Comparison of ENCODE assay signal across 21 mouse cellular contexts in genomic region chr1:180179840-180180239, GRCm38 (mm10). TPM values are rescaled to one million over a fixed set of nuclear protein-coding genes. Genes with fewer than 3 reads are reported as not detected.
A peak's percentile ranks its signal among the peaks of the same experiment; 100 is the strongest.
DNase-seq lines count a peak whose midpoint lies in the region; ATAC-seq lines count a peak whose summit lies in the region.
"Had no signal": no experiment of that assay in that cellular context is flagged by ENCODE, and none has a peak within 500 bp of the region (broad histone marks: within the 10 kb centered on the region; RNA-seq: fewer than 3 reads in every experiment).

No protein-coding gene starts in this region.

- no peaks in the 10 kb centered on the region for H3K36me3 ChIP-seq in heart, embryonic 13.5 days
- no peaks in the 10 kb centered on the region for H3K36me3 ChIP-seq in heart, embryonic 12.5 days
- H3K36me3 ChIP-seq in heart, embryonic 16.5 days (ENCODE audit: control insufficient read depth, insufficient read depth), result no peaks in the 10 kb centered on the region
- H3K36me3 ChIP-seq in forebrain, embryonic 12.5 days (replicated peaks), result no peaks in the 10 kb centered on the region
- H3K36me3 ChIP-seq: hindbrain, embryonic 13.5 days; limb, embryonic 13.5 days; midbrain, embryonic 12.5 days had no signal

- H3K9ac ChIP-seq in heart, embryonic 13.5 days, result no peak overlapping the region
- H3K9ac ChIP-seq in heart, embryonic 12.5 days, result no peak overlapping the region
- H3K9ac ChIP-seq in heart, embryonic 16.5 days (ENCODE audit: low read length), result peak overlapping the region; percentile 49; the same call in 1 of the 2 replicates
- H3K9ac ChIP-seq in forebrain, embryonic 12.5 days, result no peak overlapping the region
- H3K9ac ChIP-seq: hindbrain, embryonic 13.5 days; limb, embryonic 13.5 days; liver, embryonic 14.5 days; lung, embryonic 14.5 days; midbrain, embryonic 12.5 days had no signal

- 70% methylated on average over 2 of the region's 2 CpGs for WGBS in heart, embryonic 13.5 days
- WGBS in heart, embryonic 12.5 days, result 77% methylated on average over 2 of the region's 2 CpGs
- WGBS in heart, embryonic 16.5 days, result 51% methylated on average over 2 of the region's 2 CpGs
- WGBS in forebrain, embryonic 12.5 days, result 95% methylated on average over 2 of the region's 2 CpGs

- H3K27me3 ChIP-seq in heart, embryonic 13.5 days (replicated peaks), result no peaks in the 10 kb centered on the region
- H3K27me3 ChIP-seq in heart, embryonic 12.5 days (replicated peaks), result no peaks in the 10 kb centered on the region
- H3K27me3 ChIP-seq in heart, embryonic 16.5 days (ENCODE audit: control insufficient read depth, insufficient read depth, low read length), result no peaks in the 10 kb centered on the region
- H3K27me3 ChIP-seq in forebrain, embryonic 12.5 days, result no peaks in the 10 kb centered on the region
- H3K27me3 ChIP-seq: CH12.LX; hindbrain, embryonic 13.5 days; limb, embryonic 13.5 days; midbrain, embryonic 12.5 days; Patski had no signal

- no peak overlapping the region for H3K4me2 ChIP-seq in heart, embryonic 13.5 days
- no peak overlapping the region for H3K4me2 ChIP-seq in heart, embryonic 12.5 days
- H3K4me2 ChIP-seq in heart, embryonic 16.5 days (ENCODE audit: low read depth, low read length), result no peak overlapping the region
- no peak overlapping the region for H3K4me2 ChIP-seq in forebrain, embryonic 12.5 days
- H3K4me2 ChIP-seq: hindbrain, embryonic 13.5 days; limb, embryonic 13.5 days; lung, embryonic 14.5 days; midbrain, embryonic 12.5 days had no signal

- intact Hi-C loops in gastrocnemius, postnatal 14 days (cut with DNase I; ENCODE audit: low total_unique reads), result no loop called here

- H3K27ac ChIP-seq in heart, embryonic 13.5 days (replicated peaks), result peak overlapping the region; percentile 51
- no peak overlapping the region for H3K27ac ChIP-seq in heart, embryonic 12.5 days (ENCODE audit: poor library complexity, severe bottlenecking)
- H3K27ac ChIP-seq in heart, embryonic 16.5 days (ENCODE audit: low read length), result peak overlapping the region; percentile 84
- H3K27ac ChIP-seq in forebrain, embryonic 12.5 days, result no peak overlapping the region
- H3K27ac ChIP-seq: hindbrain, embryonic 13.5 days; limb, embryonic 13.5 days; liver, embryonic 14.5 days; midbrain, embryonic 12.5 days; stomach, postnatal 0 days had no signal

- peaks cover 21% of the 10 kb centered on the region for H3K4me1 ChIP-seq in heart, embryonic 13.5 days
- H3K4me1 ChIP-seq in heart, embryonic 12.5 days (replicated peaks), result peaks cover 12% of the 10 kb centered on the region
- peaks cover 17% of the 10 kb centered on the region for H3K4me1 ChIP-seq in heart, embryonic 16.5 days (ENCODE audit: control insufficient read depth, insufficient read depth, low read length)
- no peaks in the 10 kb centered on the region for H3K4me1 ChIP-seq in forebrain, embryonic 12.5 days
- H3K4me1 ChIP-seq: hindbrain, embryonic 13.5 days; limb, embryonic 13.5 days; midbrain, embryonic 12.5 days had no signal

- no peak for ATAC-seq in heart, embryonic 13.5 days (ENCODE audit: extremely low read depth, insufficient number of reproducible peaks, low FRiP score, low TSS enrichment)
- ATAC-seq in heart, embryonic 12.5 days (ENCODE audit: insufficient number of reproducible peaks, low FRiP score), result no peak
- ATAC-seq in heart, embryonic 16.5 days (replicated peaks; ENCODE audit: extremely low read depth, insufficient read depth, low FRiP score), result 0 out of 2 replicates have a peak, but pooled peaks have one; percentile 31
- no peak for ATAC-seq in forebrain, embryonic 12.5 days (ENCODE audit: low FRiP score)
- ATAC-seq: forebrain, embryonic 14.5 days; Patski had no signal

- peak; percentile 55 to 64 for DNase-seq in gastrocnemius, adult 8-10 months (ENCODE audit: low spot score in 2 of 2)
- no peak for DNase-seq in gastrocnemius, postnatal 14 days
- peak; percentile 3 for DNase-seq in gastrocnemius, postnatal 10 days
- DNase-seq: adrenal gland, postnatal 14 days; B cell, adult 2 months; cerebellum, adult 9-10 months; layer of hippocampus, postnatal 36 days; lung, embryonic 14.5 days had no signal

- no peak overlapping the region for H3K4me3 ChIP-seq in heart, embryonic 13.5 days
- no peak overlapping the region for H3K4me3 ChIP-seq in heart, embryonic 12.5 days
- no peak overlapping the region for H3K4me3 ChIP-seq in heart, embryonic 16.5 days (ENCODE audit: low read length)
- no peak overlapping the region for H3K4me3 ChIP-seq in forebrain, embryonic 12.5 days (replicated peaks)
- H3K4me3 ChIP-seq: hindbrain, embryonic 13.5 days; limb, embryonic 13.5 days; midbrain, embryonic 12.5 days had no signal

- no peaks in the 10 kb centered on the region for H3K9me3 ChIP-seq in heart, embryonic 13.5 days
- H3K9me3 ChIP-seq in heart, embryonic 12.5 days (replicated peaks), result no peaks in the 10 kb centered on the region
- no peaks in the 10 kb centered on the region for H3K9me3 ChIP-seq in heart, embryonic 16.5 days (replicated peaks; ENCODE audit: control insufficient read depth, low read length)
- no peaks in the 10 kb centered on the region for H3K9me3 ChIP-seq in forebrain, embryonic 12.5 days
- H3K9me3 ChIP-seq: G1E; hindbrain, embryonic 13.5 days; limb, embryonic 13.5 days; midbrain, embryonic 12.5 days had no signal

RNA-seq across cellular contexts. Expression of gene Coq8a, which starts 19.6 kb away (rescaled TPM):
- total RNA-seq in gastrocnemius, adult 8-10 months (2022), result 1,000 to 10,000 TPM in 2 of 4 experiments, 100 to 1,000 TPM in 2; 819 to 1,131 (median 992) TPM
- total RNA-seq in gastrocnemius, postnatal 14 days (2021), result 100 to 1,000 TPM; 498 to 743 TPM
- polyA plus RNA-seq in heart, embryonic 13.5 days (2015; fragmentation: Nextera tagmentation; extraction: Ambion mirVana), result 26.3 and 28.3 TPM in 2 replicates
- 15.2 and 17.8 TPM in 2 replicates for polyA plus RNA-seq in heart, embryonic 12.5 days (2016; fragmentation: Nextera tagmentation; extraction: Ambion mirVana)
- total RNA-seq in gastrocnemius, postnatal 10 days (2021), result 100 to 1,000 TPM; 324 to 400 TPM
- 70.0 and 89.0 TPM in 2 replicates for polyA plus RNA-seq in heart, embryonic 16.5 days (2015; fragmentation: Nextera tagmentation; extraction: Ambion mirVana)
- polyA plus RNA-seq in forebrain, embryonic 12.5 days (2016; fragmentation: Nextera tagmentation; extraction: Ambion mirVana), result 1.4 and 2.0 TPM in 2 replicates

Comparison
In these comparisons a context has a peak if more than half of its experiments do, and no peak if none do; other contexts are left out.
1. H3K27ac ChIP-seq: peak in heart, embryonic 13.5 days (single experiment) and heart, embryonic 16.5 days (single experiment); none in heart, embryonic 12.5 days (single experiment) and forebrain, embryonic 12.5 days (single experiment).